Mouse (Mus musculus) intestine, embryonic 14.5 days (tissue): ENCODE data around the gene Nbeal2. TPM values are rescaled to one million over a fixed set of nuclear protein-coding genes. Genes with fewer than 3 reads are reported as not detected.

ENCODE experiments used
- ATAC-seq: fragments of 200-750 bp; cut with Nextera tagmentation; replicated peaks from 2 replicates; pipeline ENCODE4 v1.8.0; 2017; ENCODE audit warnings: low read depth, moderate number of reproducible peaks, moderate TSS enrichment, moderate library complexity; ENCODE audit not compliant: low FRiP score, low TSS enrichment
- DNase-seq: peaks from one replicate; pipeline ENCODE4 v3.0.0-alpha.2; 2018; ENCODE audit warnings: low spot score
- H3K27ac ChIP-seq: fragments of 300-500 bp; sonication (generic); 2 replicates; pipeline ENCODE4 v1.5.1; 2014; ENCODE audit warnings: low read depth, mild to moderate bottlenecking, control low read depth
- H3K27me3 ChIP-seq: fragments of 300-500 bp; sonication (generic); replicated peaks from 2 replicates; pipeline ENCODE4 v1.6.1; 2014; ENCODE audit warnings: low read length, control low read depth; ENCODE audit not compliant: control insufficient read depth, insufficient read depth
- H3K36me3 ChIP-seq: fragments of 300-500 bp; sonication (generic); 2 replicates; pipeline ENCODE4 v1.6.1; 2014; ENCODE audit warnings: low read length, control low read depth; ENCODE audit not compliant: control insufficient read depth, insufficient read depth
- H3K4me1 ChIP-seq: fragments of 300-500 bp; sonication (generic); replicated peaks from 2 replicates; pipeline ENCODE4 v1.6.1; 2014; ENCODE audit warnings: low read length, control low read depth, mixed read lengths; ENCODE audit not compliant: control insufficient read depth, insufficient read depth
- H3K4me2 ChIP-seq: fragments of 300-500 bp; sonication (generic); 2 replicates; pipeline ENCODE4 v1.6.1; 2014; ENCODE audit warnings: low read length
- H3K4me3 ChIP-seq: fragments of 300-500 bp; sonication (generic); 2 replicates; pipeline ENCODE4 v1.5.1; 2014; ENCODE audit warnings: low read depth, low read length, control low read depth, mixed read lengths
- H3K9ac ChIP-seq: fragments of 300-500 bp; sonication (generic); 2 replicates; pipeline ENCODE4 v1.6.1; 2014; ENCODE audit warnings: mild to moderate bottlenecking, low read length
- H3K9me3 ChIP-seq: fragments of 300-500 bp; sonication (generic); 2 replicates; pipeline ENCODE4 v1.6.1; 2016; ENCODE audit warnings: low read length, control low read depth; ENCODE audit not compliant: control insufficient read depth
- WGBS: fragments of 180-500 bp; shearing (Covaris S2); extraction: QIAGEN DNeasy Blood & Tissue Kit; methylation state at CpG from one replicate; pipeline ENCODE4 v1.1.7; 2014; 5-methylcytosine and 5-hydroxymethylcytosine counted together
- microRNA-seq: library from miRNA; unstranded; fragments of <30 nt; microRNA quantifications from one replicate; pipeline ENCODE4, GENCODE M21; 2016
- polyA plus RNA-seq: library from polyadenylated mRNA; unstranded; fragments of >200 nt; fragmentation: Nextera tagmentation; extraction: Ambion mirVana; gene quantifications from 2 replicates; pipeline ENCODE4 v1.2.1, GENCODE M21; 2014

Gene Nbeal2
- polyA plus RNA-seq, 1 experiment from 2014 or later: 4.7 TPM

DNA sequence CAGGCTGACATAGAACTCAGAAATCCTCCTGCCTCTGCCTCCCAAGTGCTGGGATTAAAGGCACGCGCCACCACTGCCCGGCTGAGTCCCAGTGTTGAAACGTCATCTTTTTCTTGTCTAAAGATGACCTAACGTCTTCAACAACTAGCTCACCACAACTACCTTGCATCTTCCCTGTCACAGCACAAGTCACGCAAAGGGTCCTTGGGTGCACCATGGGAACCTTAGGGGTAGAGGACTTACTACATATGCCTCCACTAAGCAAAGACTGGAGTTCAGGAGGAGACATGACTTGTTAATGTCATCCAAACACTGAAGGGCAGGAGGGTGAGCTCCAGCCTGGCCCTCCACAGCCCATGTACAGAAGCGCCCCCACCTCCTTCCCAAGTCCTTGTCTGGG, 33.3 kb downstream of the Nbeal2 start:
- DNase-seq: no peak
- Histone ChIP-seq H3K4me2 (no peak overlapping the region), H3K9ac (no peak overlapping the region), H3K36me3 (peaks cover 60% of the 10 kb centered on the region), H3K4me3 (no peak overlapping the region), H3K9me3 (no peaks in the 10 kb centered on the region), H3K27ac (no peak overlapping the region), H3K27me3 (no peaks in the 10 kb centered on the region), H3K4me1 (peaks cover 7% of the 10 kb centered on the region; the same call in 1 of the 2 replicates)
- WGBS: 91% methylated on average over 7 of the region's 7 CpGs
- no peak for ATAC-seq

DNA sequence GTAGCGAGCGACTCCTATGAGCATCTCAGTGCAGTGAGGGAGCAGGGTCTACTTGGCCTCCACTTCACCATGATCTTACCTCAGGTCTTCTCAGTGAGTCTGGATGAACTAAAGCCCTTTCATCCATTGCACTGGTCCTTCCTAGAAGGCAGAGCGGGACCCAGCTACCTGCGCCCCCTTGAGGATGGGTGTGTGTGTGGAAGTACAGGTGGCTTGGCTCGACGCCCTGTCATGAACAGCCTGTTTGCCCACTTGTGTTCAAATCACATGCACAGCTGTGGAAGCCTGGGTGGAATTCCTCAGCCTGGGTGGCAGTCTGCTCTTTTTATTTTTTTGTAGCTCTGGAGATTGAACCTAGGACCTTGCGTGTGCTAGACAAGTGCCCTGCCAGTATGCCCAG, 33.8 kb downstream of the Nbeal2 start:
- no peak overlapping the region for H3K4me3 ChIP-seq
- no peak overlapping the region for H3K27ac ChIP-seq
- no peak overlapping the region for H3K4me2 ChIP-seq
- no peak for DNase-seq
- ATAC-seq: no peak
- H3K36me3 ChIP-seq: peaks cover 65% of the 10 kb centered on the region
- 83% methylated on average over 7 of the region's 7 CpGs for WGBS
- no peak overlapping the region for H3K9ac ChIP-seq
- H3K4me1 ChIP-seq: peaks cover 6% of the 10 kb centered on the region; the same call in 1 of the 2 replicates
- no peaks in the 10 kb centered on the region for H3K27me3 ChIP-seq
- H3K9me3 ChIP-seq: no peaks in the 10 kb centered on the region

DNA sequence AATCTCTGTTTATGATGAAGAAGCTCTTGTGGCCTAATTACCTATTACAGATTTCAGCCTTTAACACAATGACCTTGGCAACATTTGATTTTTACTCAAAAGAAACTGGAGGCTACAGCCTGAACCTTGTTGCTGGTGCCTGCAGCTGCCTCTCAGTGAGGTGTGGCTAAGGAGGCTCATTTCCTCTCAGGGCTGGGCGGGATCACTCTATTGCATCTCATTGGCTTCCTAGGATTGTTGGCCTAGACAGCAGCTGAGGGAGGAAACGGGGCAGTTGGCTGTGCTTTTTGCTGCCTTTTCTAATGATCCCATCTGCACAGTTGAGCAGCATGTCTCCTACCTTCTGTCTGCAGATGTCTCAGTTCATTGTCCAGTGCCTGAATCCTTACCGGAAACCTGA, 36.9 kb downstream of the Nbeal2 start:
- Histone ChIP-seq H3K27ac (no peak overlapping the region), H3K9me3 (no peaks in the 10 kb centered on the region), H3K4me3 (no peak overlapping the region), H3K9ac (no peak overlapping the region), H3K27me3 (no peaks in the 10 kb centered on the region), H3K4me1 (no peaks in the 10 kb centered on the region), H3K4me2 (no peak overlapping the region), H3K36me3 (peaks cover 82% of the 10 kb centered on the region)
- WGBS: 83% methylated on average over 3 of the region's 3 CpGs
- DNase-seq (no peak), ATAC-seq (no peak)

DNA sequence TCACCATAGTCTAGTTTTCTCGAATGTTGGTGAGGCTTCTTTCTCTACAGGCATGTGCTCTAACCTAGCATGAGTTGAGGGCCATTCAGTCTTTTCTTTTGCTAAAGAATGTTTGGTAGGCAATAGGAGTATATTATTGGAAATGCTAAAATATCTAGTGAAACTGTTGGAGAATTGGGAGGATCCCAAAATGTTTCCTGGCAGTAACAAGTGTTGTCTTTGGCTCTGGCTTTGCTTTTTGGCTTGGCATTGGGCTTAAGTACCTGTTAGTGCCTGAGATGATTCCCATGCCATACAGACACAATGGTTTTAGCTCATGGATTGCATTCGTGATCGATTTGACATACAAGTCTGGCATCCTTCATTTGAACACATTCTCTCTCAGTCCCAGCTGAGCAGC, 42.5 kb downstream of the Nbeal2 start:
- no peaks in the 10 kb centered on the region for H3K27me3 ChIP-seq
- 92% methylated on average over 3 of the region's 3 CpGs for WGBS
- H3K36me3 ChIP-seq: peaks cover 71% of the 10 kb centered on the region
- no peak for DNase-seq
- no peaks in the 10 kb centered on the region for H3K4me1 ChIP-seq
- no peak overlapping the region for H3K4me2 ChIP-seq
- ATAC-seq: no peak
- no peak overlapping the region for H3K4me3 ChIP-seq
- no peak overlapping the region for H3K27ac ChIP-seq
- no peaks in the 10 kb centered on the region for H3K9me3 ChIP-seq
- H3K9ac ChIP-seq: no peak overlapping the region

DNA sequence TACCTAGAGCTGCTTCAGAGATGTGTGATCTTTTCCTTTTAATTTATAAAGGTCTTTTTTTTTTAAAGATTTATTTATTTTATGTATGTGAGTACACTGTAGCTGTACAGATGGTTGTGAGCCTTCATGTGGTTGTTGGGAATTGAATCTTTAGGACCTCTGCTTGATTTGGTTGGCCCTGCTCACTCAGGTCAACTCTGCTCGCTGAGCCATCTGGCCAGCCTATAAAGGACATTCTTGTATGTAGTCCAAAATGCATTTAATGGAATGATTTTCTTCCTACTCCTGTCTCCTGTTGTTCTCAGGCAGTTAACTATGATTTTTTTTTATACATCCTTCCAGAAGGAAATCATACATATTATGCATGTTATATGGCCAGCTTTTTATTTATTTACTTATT, 70.4 kb downstream of the Nbeal2 start:
- H3K27ac ChIP-seq: no peak overlapping the region
- H3K4me2 ChIP-seq: no peak overlapping the region
- no peak overlapping the region for H3K9ac ChIP-seq
- ATAC-seq (no peak), DNase-seq (no peak)
- WGBS: 100% methylated on average over 1 of the region's 1 CpGs
- H3K4me3 ChIP-seq: no peak overlapping the region
- no peaks in the 10 kb centered on the region for H3K9me3 ChIP-seq
- no peaks in the 10 kb centered on the region for H3K4me1 ChIP-seq
- H3K36me3 ChIP-seq: peaks cover 40% of the 10 kb centered on the region
- no peaks in the 10 kb centered on the region for H3K27me3 ChIP-seq

DNA sequence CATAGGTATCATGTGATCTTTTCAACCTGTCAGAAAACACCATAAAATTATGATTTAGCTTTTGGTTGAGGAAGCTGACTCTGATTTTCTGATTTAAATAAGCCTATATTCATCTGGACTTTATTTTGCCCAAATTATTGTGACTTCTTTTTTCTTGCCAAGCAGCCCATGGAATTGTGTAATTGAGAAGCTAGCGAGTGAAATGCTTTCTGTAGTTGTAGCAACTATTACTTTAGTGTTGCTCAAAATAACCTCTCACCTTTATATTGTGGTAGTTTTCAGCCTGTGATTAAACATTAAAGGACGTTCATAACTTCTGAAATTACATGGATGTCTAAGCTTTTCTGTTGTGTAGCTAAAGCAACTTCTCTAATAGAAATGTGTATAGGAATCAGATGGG, 71.8 kb downstream of the Nbeal2 start:
- Histone ChIP-seq H3K9me3 (no peaks in the 10 kb centered on the region), H3K4me3 (no peak overlapping the region), H3K4me2 (no peak overlapping the region), H3K9ac (no peak overlapping the region), H3K4me1 (no peaks in the 10 kb centered on the region), H3K27ac (no peak overlapping the region), H3K27me3 (no peaks in the 10 kb centered on the region), H3K36me3 (peaks cover 45% of the 10 kb centered on the region)
- DNase-seq (no peak), ATAC-seq (no peak)
- WGBS: 94% methylated on average over 2 of the region's 2 CpGs

Small RNAs within 50 kb of the gene (microRNA-seq; reads per million reads assigned to microRNA genes)
- not detected for gene Mir8107

Other genes starting within 250 kb of the Nbeal2 start
- 17.6 and 18.7 TPM in 2 replicates for gene Ptpn23, start 245.9 kb downstream of the Nbeal2 start, polyA plus RNA-seq
- gene Ngp, start 234.4 kb downstream of the Nbeal2 start, polyA plus RNA-seq: 0.34 and 1.4 TPM in 2 replicates
- 7.6 and 9.1 TPM in 2 replicates for gene Klhl18, start 177.5 kb downstream of the Nbeal2 start, polyA plus RNA-seq
- 1.3 and 1.4 TPM in 2 replicates for gene Kif9, start 177.2 kb downstream of the Nbeal2 start, polyA plus RNA-seq
- 49.7 and 55.2 TPM in 2 replicates for gene Setd2, start 121.6 kb downstream of the Nbeal2 start, polyA plus RNA-seq
- 21.9 and 23.4 TPM in 2 replicates for gene Nradd, start 29.7 kb downstream of the Nbeal2 start, polyA plus RNA-seq
- gene Ccdc12, start 2.3 kb upstream of the Nbeal2 start, polyA plus RNA-seq: 177 and 187 TPM in 2 replicates
- 0.23 and 1.6 TPM in 2 replicates for gene Myl3, start 87.7 kb upstream of the Nbeal2 start, polyA plus RNA-seq
- gene Pth1r, start 93.0 kb upstream of the Nbeal2 start, polyA plus RNA-seq: 25.7 and 26.7 TPM in 2 replicates
- not detected in 2 replicates for gene Prss42, start 144.0 kb upstream of the Nbeal2 start, polyA plus RNA-seq
- not detected in 2 replicates for gene Prss44, start 159.8 kb upstream of the Nbeal2 start, polyA plus RNA-seq
- gene Prss43, start 172.5 kb upstream of the Nbeal2 start, polyA plus RNA-seq: not detected in 2 replicates
- gene Prss45, start 180.4 kb upstream of the Nbeal2 start, polyA plus RNA-seq: not detected in 2 replicates
- gene Prss46, start 190.3 kb upstream of the Nbeal2 start, polyA plus RNA-seq: not detected in 2 replicates
- gene Prss50, start 203.8 kb upstream of the Nbeal2 start, polyA plus RNA-seq: 0.28 and 0.68 TPM in 2 replicates
- gene Als2cl, start 225.7 kb upstream of the Nbeal2 start, polyA plus RNA-seq: 5.0 and 5.9 TPM in 2 replicates
- 0.40 and 0.54 TPM in 2 replicates for gene Tmie, start 226.0 kb upstream of the Nbeal2 start, polyA plus RNA-seq